Mouse (Mus musculus): ENCODE data around the gene Mettl21e. TPM values are rescaled to one million over a fixed set of nuclear protein-coding genes. Genes with fewer than 3 reads are reported as not detected.
A peak's percentile ranks its signal among the peaks of the same experiment; 100 is the strongest.

The Mettl21e gene
- polyA plus RNA-seq, 1 experiment = not detected

- 98% methylated on average over 4 of the region's 4 CpGs for WGBS
- H3K4me3 ChIP-seq (ENCODE audit: control insufficient read depth, insufficient read depth, low read length) = no peak overlapping the region
- DNase-seq = peak; percentile 23
These were observed 63.5 kb downstream of the Mettl21e start for GRCm38 (mm10) chr1:44155287-44155686.

More at GRCm38 (mm10) chr1:44155287-44155686, 63.5 kb downstream of the Mettl21e start:
- Histone ChIP-seq H3K27me3 (ENCODE audit: control insufficient read depth, insufficient read depth, low read length) (no peaks in the 10 kb centered on the region), H3K27ac (ENCODE audit: control insufficient read depth, insufficient read depth, low read length) (no peak overlapping the region), H3K36me3 (ENCODE audit: control insufficient read depth, insufficient read depth, low read length) (peaks cover 17% of the 10 kb centered on the region), H3K4me1 (replicated peaks; ENCODE audit: control insufficient read depth, insufficient read depth, low read length) (no peaks in the 10 kb centered on the region)
- no peak for TF ChIP-seq POLR2A (IDR thresholded peaks at IDR 0.05; ENCODE audit: control insufficient read depth, extremely low read depth, insufficient read depth, low read length, poor library complexity)
- TF ChIP-seq CTCF (IDR thresholded peaks at IDR 0.05; ENCODE audit: borderline replicate concordance, control insufficient read depth, extremely low read depth, insufficient read depth, low read length, poor library complexity) = no peak

Other genes starting within 250 kb of the Mettl21e start
- gene Mettl21c, start 198.9 kb downstream of the Mettl21e start, polyA plus RNA-seq (2012; rRNA removed) = 0.08 and 0.42 TPM in 2 replicates
- gene Gm8251, start 157.0 kb downstream of the Mettl21e start, polyA plus RNA-seq (2012; rRNA removed) = 0.13 and 0.18 TPM in 2 replicates
- 24.3 and 25.1 TPM in 2 replicates for gene Tex30, start 116.5 kb downstream of the Mettl21e start, polyA plus RNA-seq (2012; rRNA removed)
- 10.9 and 11.9 TPM in 2 replicates for gene Kdelc1, start 100.2 kb downstream of the Mettl21e start, polyA plus RNA-seq (2012; rRNA removed)
- 3.9 and 4.2 TPM in 2 replicates for gene Bivm, start 100.0 kb downstream of the Mettl21e start, polyA plus RNA-seq (2012; rRNA removed)
- gene Ercc5, start 71.2 kb downstream of the Mettl21e start, polyA plus RNA-seq (2012; rRNA removed) = 5.9 and 6.2 TPM in 2 replicates

Data from thymus, adult 2 months (tissue).